Mouse (Mus musculus): Measurements from ENCODE around the gene Olfr484. TPM values are rescaled to one million over a fixed set of nuclear protein-coding genes. Genes with fewer than 3 reads are reported as not detected.
"Not testable (repeated sequence)": the region's sequence is repeated elsewhere in the genome, so short reads cannot be mapped to it uniquely, and the experiment has no call there.

The Olfr484 gene
- total RNA-seq (2012; rRNA removed) (not detected in 2 replicates), total RNA-seq (2014; rRNA removed) (not detected in 2 replicates), polyA plus RNA-seq (2012; ENCODE audit: insufficient read length, low read depth) (not detected in 2 replicates)

DNA sequence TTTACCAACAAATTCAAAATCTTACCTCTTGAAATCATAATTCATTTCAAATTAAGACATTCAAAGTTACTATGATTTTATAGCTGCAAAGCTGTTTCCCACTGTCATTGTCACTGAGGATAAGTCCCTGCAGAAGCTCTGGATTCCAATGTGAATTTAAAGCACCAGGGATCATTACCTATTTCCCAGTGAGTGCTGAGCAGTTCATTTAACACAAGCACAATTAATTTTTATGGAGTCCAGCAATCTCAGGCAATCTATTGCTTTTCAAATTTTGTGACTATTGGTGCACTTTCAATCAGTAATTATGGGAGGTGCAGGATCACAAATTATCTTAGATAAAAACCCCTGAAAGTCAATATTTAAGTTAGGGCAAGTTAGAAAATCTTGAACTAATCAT is at the start of gene Olfr484:
Gene Olfr484, minus strand, starts transcription at position 101 of the 400 bp plus-strand sequence.
- dilution Hi-C loops (cut with MboI; ENCODE audit: extremely low pct_ligation_motif_present, extremely low pct_unique_long_range_greater_than_20kb, low sequenced_read_pairs) (no loop called here), in situ Hi-C loops (cut with MboI; ENCODE audit: low pct_ligation_motif_present, low pct_unique_long_range_greater_than_20kb, low sequenced_read_pairs) (no loop called here)
- Histone ChIP-seq H3K27me3 (replicated peaks) (peaks cover 7% of the 10 kb centered on the region), H3K9me3 (replicated peaks; ENCODE audit: low read length) (no peaks in the 10 kb centered on the region), H3K9ac (ENCODE audit: insufficient read depth, low read depth) (no peak within 1 kb of the TSS), H3K4me2 (ENCODE audit: insufficient read depth, low read depth, poor library complexity, severe bottlenecking) (no peak within 1 kb of the TSS), H3K4me3 (replicated peaks in 1 of 3; ENCODE audit: low read depth in 2 of 3, low read length in 2 of 3, poor library complexity in 1 of 3) (no peak within 1 kb of the TSS), H3K4me1 (ENCODE audit: control insufficient read depth in 1 of 2, insufficient read depth in 2 of 2) (no peaks in the 10 kb centered on the region), H3K27ac (ENCODE audit: insufficient read depth, low read depth) (no peak within 1 kb of the TSS), H3K79me2 (replicated peaks; ENCODE audit: control insufficient read depth, extremely low read depth, insufficient read depth, poor library complexity, severe bottlenecking) (no peaks in the 10 kb centered on the region), H3K36me3 (replicated peaks in 1 of 2; ENCODE audit: control insufficient read depth in 1 of 2, insufficient read depth in 1 of 2, low read length in 1 of 2) (no peaks in the 10 kb centered on the region)
- no peak for DNase-seq (ENCODE audit: extremely low read depth)
- TF ChIP-seq MAFK (IDR thresholded peaks at IDR 0.05; ENCODE audit: insufficient replicate concordance, low read length) (no peak), JUN (IDR thresholded peaks at IDR 0.05; ENCODE audit: insufficient read depth, low read depth, low read length) (no peak), ETS1 (conservative IDR thresholded peaks at IDR 0.05; ENCODE audit: low read depth, low read length) (no peak), NRF1 (IDR thresholded peaks at IDR 0.05; ENCODE audit: low read depth, low read length) (no peak), JUND (conservative IDR thresholded peaks at IDR 0.05; ENCODE audit: low read depth, low read length) (no peak), CHD2 (IDR thresholded peaks at IDR 0.05; ENCODE audit: low read length) (no peak), USF2 (conservative IDR thresholded peaks at IDR 0.05; ENCODE audit: low read depth, low read length) (no peak)

DNA sequence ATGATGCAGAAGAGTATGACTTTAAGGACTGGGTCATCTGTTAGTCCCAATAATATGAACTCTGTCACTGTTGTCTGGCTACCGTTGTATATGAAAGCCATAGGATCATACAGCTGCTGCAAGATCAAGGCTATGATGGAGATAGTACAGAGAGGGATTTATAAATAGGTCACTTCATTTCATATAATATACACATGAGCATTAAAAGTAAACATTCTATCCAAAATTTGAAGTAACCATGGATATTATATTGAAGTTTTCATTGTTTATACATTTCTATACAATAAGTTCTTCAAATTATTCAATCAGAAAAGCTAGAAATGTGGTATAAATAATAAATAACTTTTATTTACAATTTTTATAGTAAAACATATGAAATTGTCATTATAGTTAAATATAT is 45.4 kb upstream of the Olfr484 start, which contains the start of gene Olfr486:
Gene Olfr486, minus strand, starts transcription at position 101 of the 400 bp plus-strand sequence.
- H3K36me3 ChIP-seq (replicated peaks in 1 of 2; ENCODE audit: control insufficient read depth in 1 of 2, insufficient read depth in 1 of 2, low read length in 1 of 2); H3K4me1 ChIP-seq (ENCODE audit: control insufficient read depth in 1 of 2, insufficient read depth in 2 of 2); H3K9ac ChIP-seq (ENCODE audit: insufficient read depth, low read depth); H3K9me3 ChIP-seq (replicated peaks; ENCODE audit: low read length); H3K4me3 ChIP-seq (replicated peaks in 1 of 3; ENCODE audit: low read depth in 2 of 3, low read length in 2 of 3, poor library complexity in 1 of 3); DNase-seq (ENCODE audit: extremely low read depth); H3K4me2 ChIP-seq (ENCODE audit: insufficient read depth, low read depth, poor library complexity, severe bottlenecking); H3K27me3 ChIP-seq (replicated peaks); H3K79me2 ChIP-seq (replicated peaks; ENCODE audit: control insufficient read depth, extremely low read depth, insufficient read depth, poor library complexity, severe bottlenecking); H3K27ac ChIP-seq (ENCODE audit: insufficient read depth, low read depth); in situ Hi-C loops (cut with MboI; ENCODE audit: low pct_ligation_motif_present, low pct_unique_long_range_greater_than_20kb, low sequenced_read_pairs); dilution Hi-C loops (cut with MboI; ENCODE audit: extremely low pct_ligation_motif_present, extremely low pct_unique_long_range_greater_than_20kb, low sequenced_read_pairs): not testable (repeated sequence)

- Histone ChIP-seq H3K79me2 (replicated peaks; ENCODE audit: control insufficient read depth, extremely low read depth, insufficient read depth, poor library complexity, severe bottlenecking) (no peaks in the 10 kb centered on the region), H3K27ac (ENCODE audit: insufficient read depth, low read depth) (no peak within 1 kb of the TSS), H3K4me3 (replicated peaks in 1 of 3; ENCODE audit: low read depth in 2 of 3, low read length in 2 of 3, poor library complexity in 1 of 3) (no peak within 1 kb of the TSS), H3K36me3 (replicated peaks in 1 of 2; ENCODE audit: control insufficient read depth in 1 of 2, insufficient read depth in 1 of 2, low read length in 1 of 2) (no peaks in the 10 kb centered on the region), H3K4me1 (ENCODE audit: control insufficient read depth in 1 of 2, insufficient read depth in 2 of 2) (no peaks in the 10 kb centered on the region), H3K27me3 (replicated peaks) (peaks cover 3% of the 10 kb centered on the region), H3K4me2 (ENCODE audit: insufficient read depth, low read depth, poor library complexity, severe bottlenecking) (no peak within 1 kb of the TSS), H3K9me3 (replicated peaks; ENCODE audit: low read length) (no peaks in the 10 kb centered on the region), H3K9ac (ENCODE audit: insufficient read depth, low read depth) (no peak within 1 kb of the TSS)
- TF ChIP-seq NELFE (IDR thresholded peaks at IDR 0.05; ENCODE audit: low read depth, low read length) (no peak), PAX5 (IDR thresholded peaks at IDR 0.05; ENCODE audit: low read length) (no peak), MYC (IDR thresholded peaks at IDR 0.05; ENCODE audit: low read depth, low read length) (no peak), TBP (conservative IDR thresholded peaks at IDR 0.05; ENCODE audit: low read depth, low read length) (no peak), IRF4 (IDR thresholded peaks at IDR 0.05; ENCODE audit: low read depth, low read length) (no peak), CHD1 (IDR thresholded peaks at IDR 0.05; ENCODE audit: low read depth, low read length) (no peak), SMC3 (IDR thresholded peaks at IDR 0.05; ENCODE audit: low read depth, low read length) (no peak), JUN (IDR thresholded peaks at IDR 0.05; ENCODE audit: insufficient read depth, low read depth, low read length) (no peak)
- in situ Hi-C loops (cut with MboI; ENCODE audit: low pct_ligation_motif_present, low pct_unique_long_range_greater_than_20kb, low sequenced_read_pairs) (no loop called here), dilution Hi-C loops (cut with MboI; ENCODE audit: extremely low pct_ligation_motif_present, extremely low pct_unique_long_range_greater_than_20kb, low sequenced_read_pairs) (no loop called here)
- no peak for DNase-seq (ENCODE audit: extremely low read depth)
These were observed 32.5 kb upstream of the Olfr484 start, which contains the start of gene Olfr485 for GRCm38 (mm10) chr7:108159771-108160170. Gene Olfr485 (minus strand): TSS chr7:108159871.
